Mouse (Mus musculus): Measurements from ENCODE around the gene Zfp446. TPM values are rescaled to one million over a fixed set of nuclear protein-coding genes. Genes with fewer than 3 reads are reported as not detected.
"Not testable (repeated sequence)": the region's sequence is repeated elsewhere in the genome, so short reads cannot be mapped to it uniquely, and the experiment has no call there.

The Zfp446 gene
- 15.1 and 15.7 TPM in 2 replicates for polyA plus RNA-seq (2016; fragmentation: Nextera tagmentation; extraction: Ambion mirVana)

GRCm38 (mm10) chr7:12977682-12978389 lies at the start of gene Zfp446:
TSS of gene Zfp446 (plus strand) at chr7:12977848.
- DNase-seq (ENCODE audit: low spot score), result peak; percentile 99
- Histone ChIP-seq H3K4me1 (peaks cover 20% of the 10 kb centered on the region), H3K36me3 (replicated peaks) (peaks cover 28% of the 10 kb centered on the region), H3K27ac (replicated peaks) (peak within 1 kb of the TSS; percentile 90), H3K27me3 (replicated peaks; ENCODE audit: low read depth, poor library complexity, severe bottlenecking) (no peaks in the 10 kb centered on the region), H3K4me3 (peak within 1 kb of the TSS; percentile 63), H3K9me3 (no peaks in the 10 kb centered on the region)
- WGBS, result under 1% methylated on average over 49 of the region's 49 CpGs

- DNase-seq (ENCODE audit: low spot score), result no peak
- peaks cover 14% of the 10 kb centered on the region for H3K36me3 ChIP-seq (replicated peaks)
- no peak overlapping the region for H3K27ac ChIP-seq (replicated peaks)
- WGBS, result 67% methylated on average over 4 of the region's 4 CpGs
- no peaks in the 10 kb centered on the region for H3K9me3 ChIP-seq
- H3K4me3 ChIP-seq, result no peak overlapping the region
- peaks cover 15% of the 10 kb centered on the region for H3K27me3 ChIP-seq (replicated peaks; ENCODE audit: low read depth, poor library complexity, severe bottlenecking)
- H3K4me1 ChIP-seq, result no peaks in the 10 kb centered on the region
Measured at GRCm38 (mm10) chr7:12933615-12934140, 44.0 kb upstream of the Zfp446 start.

DNA sequence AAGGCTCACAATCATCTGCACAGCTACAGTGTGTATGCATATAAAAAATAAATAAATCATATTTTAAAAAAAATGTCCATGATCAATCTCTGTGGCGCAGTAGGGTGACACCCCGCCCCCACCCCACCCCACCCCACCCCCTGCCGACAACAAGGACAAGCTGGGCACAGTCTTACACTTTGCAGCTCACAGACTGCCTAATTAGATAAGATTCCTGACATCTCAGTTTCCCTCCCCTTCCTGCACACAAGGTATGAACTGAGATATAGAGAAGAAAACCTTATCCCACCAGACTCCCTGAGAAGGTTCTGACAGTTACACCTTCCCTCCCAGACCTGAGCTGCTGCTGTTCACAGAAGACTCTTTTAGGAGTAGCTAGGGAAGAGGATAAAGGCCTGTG lies 42.8 kb upstream of the Zfp446 start:
- peaks cover 5% of the 10 kb centered on the region; the same call in 1 of the 2 replicates for H3K36me3 ChIP-seq (replicated peaks)
- 82% methylated on average over 3 of the region's 3 CpGs for WGBS
- H3K9me3 ChIP-seq, result no peaks in the 10 kb centered on the region

GRCm38 (mm10) chr7:12937254-12937803 lies 40.3 kb upstream of the Zfp446 start:
- H3K9me3 ChIP-seq; H3K27ac ChIP-seq (replicated peaks); DNase-seq (ENCODE audit: low spot score); H3K4me1 ChIP-seq; H3K27me3 ChIP-seq (replicated peaks; ENCODE audit: low read depth, poor library complexity, severe bottlenecking); H3K4me3 ChIP-seq; H3K36me3 ChIP-seq (replicated peaks): not testable (repeated sequence)
- WGBS, result 89% methylated on average over 4 of the region's 4 CpGs

More for the DNA sequence above, 42.8 kb upstream of the Zfp446 start:
- Histone ChIP-seq H3K27ac (replicated peaks) (no peak overlapping the region), H3K4me1 (no peaks in the 10 kb centered on the region), H3K4me3 (no peak overlapping the region), H3K27me3 (replicated peaks; ENCODE audit: low read depth, poor library complexity, severe bottlenecking) (peaks cover 4% of the 10 kb centered on the region; the same call in 1 of the 2 replicates)
- no peak for DNase-seq (ENCODE audit: low spot score)

- DNase-seq (ENCODE audit: low spot score), result no peak
- no peaks in the 10 kb centered on the region for H3K9me3 ChIP-seq
- no peaks in the 10 kb centered on the region for H3K27me3 ChIP-seq (replicated peaks; ENCODE audit: low read depth, poor library complexity, severe bottlenecking)
- 84% methylated on average over 4 of the region's 4 CpGs for WGBS
- no peaks in the 10 kb centered on the region for H3K36me3 ChIP-seq (replicated peaks)
- H3K27ac ChIP-seq (replicated peaks), result no peak overlapping the region
- no peaks in the 10 kb centered on the region for H3K4me1 ChIP-seq
- H3K4me3 ChIP-seq, result no peak overlapping the region
Measured at GRCm38 (mm10) chr7:12940599-12940998, 37.0 kb upstream of the Zfp446 start.

GRCm38 (mm10) chr7:12943488-12943887 lies 34.2 kb upstream of the Zfp446 start:
- DNase-seq (ENCODE audit: low spot score), result no peak
- peaks cover 3% of the 10 kb centered on the region; the same call in 1 of the 2 replicates for H3K9me3 ChIP-seq
- H3K27ac ChIP-seq (replicated peaks), result no peak overlapping the region
- no peaks in the 10 kb centered on the region for H3K27me3 ChIP-seq (replicated peaks; ENCODE audit: low read depth, poor library complexity, severe bottlenecking)
- no peak overlapping the region for H3K4me3 ChIP-seq
- H3K4me1 ChIP-seq, result no peaks in the 10 kb centered on the region
- H3K36me3 ChIP-seq (replicated peaks), result no peaks in the 10 kb centered on the region

DNA sequence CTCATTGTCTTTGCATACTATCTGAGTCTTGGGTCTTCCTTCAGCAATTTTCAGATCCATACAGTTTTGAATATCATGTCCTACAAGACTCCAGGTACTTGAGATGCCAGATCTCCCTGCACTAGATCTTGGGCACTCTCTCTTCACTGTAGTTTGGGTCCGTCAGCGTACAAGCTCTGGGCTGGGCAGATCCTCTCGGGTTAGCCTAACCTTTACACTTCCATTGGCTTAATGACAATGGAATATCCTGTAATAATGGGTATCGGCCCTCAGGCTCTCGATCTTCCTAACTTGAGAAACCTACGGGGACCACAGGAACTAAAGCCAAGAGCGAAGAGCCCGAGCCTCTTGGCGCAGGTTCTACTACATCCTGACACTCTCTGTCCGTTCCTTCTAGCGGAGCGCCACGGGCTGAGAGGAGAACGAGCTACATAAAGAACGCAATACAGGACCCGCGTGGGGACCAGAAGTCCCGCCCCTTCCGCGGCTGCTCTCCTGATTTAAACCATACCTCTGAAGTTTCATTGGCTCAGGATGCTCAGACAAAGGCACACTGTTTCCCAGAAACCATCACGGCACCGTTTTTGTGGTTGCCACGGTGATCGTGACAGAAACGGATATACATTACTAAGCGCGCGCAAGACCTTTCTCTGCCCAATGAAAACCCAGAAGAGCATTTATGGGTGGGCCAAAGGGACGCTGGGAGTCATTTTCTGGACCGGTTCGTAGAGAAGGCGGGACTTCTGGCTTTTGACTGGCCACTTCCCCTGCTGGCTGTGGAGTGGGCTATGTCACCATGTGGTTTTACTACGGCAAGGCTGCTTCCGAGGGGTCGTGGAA lies 28.4 kb upstream of the Zfp446 start:
- peak; percentile 94 for DNase-seq (ENCODE audit: low spot score)
- Histone ChIP-seq H3K36me3 (replicated peaks) (no peaks in the 10 kb centered on the region), H3K9me3 (peaks cover 6% of the 10 kb centered on the region; the same call in 1 of the 2 replicates), H3K4me3 (peak overlapping the region; percentile 62), H3K4me1 (peaks cover 11% of the 10 kb centered on the region), H3K27me3 (replicated peaks; ENCODE audit: low read depth, poor library complexity, severe bottlenecking) (no peaks in the 10 kb centered on the region), H3K27ac (replicated peaks) (peak overlapping the region; percentile 94)
- 10% methylated on average over 35 of the region's 35 CpGs for WGBS

- H3K4me3 ChIP-seq, result peak overlapping the region; percentile 62
- no peaks in the 10 kb centered on the region for H3K27me3 ChIP-seq (replicated peaks; ENCODE audit: low read depth, poor library complexity, severe bottlenecking)
- H3K9me3 ChIP-seq, result peaks cover 6% of the 10 kb centered on the region; the same call in 1 of the 2 replicates
- DNase-seq (ENCODE audit: low spot score), result no peak
- peak overlapping the region; percentile 94 for H3K27ac ChIP-seq (replicated peaks)
- 7% methylated on average over 16 of the region's 16 CpGs for WGBS
- H3K4me1 ChIP-seq, result peaks cover 11% of the 10 kb centered on the region
- no peaks in the 10 kb centered on the region for H3K36me3 ChIP-seq (replicated peaks)
Measured at GRCm38 (mm10) chr7:12949872-12950229, 27.8 kb upstream of the Zfp446 start.

DNA sequence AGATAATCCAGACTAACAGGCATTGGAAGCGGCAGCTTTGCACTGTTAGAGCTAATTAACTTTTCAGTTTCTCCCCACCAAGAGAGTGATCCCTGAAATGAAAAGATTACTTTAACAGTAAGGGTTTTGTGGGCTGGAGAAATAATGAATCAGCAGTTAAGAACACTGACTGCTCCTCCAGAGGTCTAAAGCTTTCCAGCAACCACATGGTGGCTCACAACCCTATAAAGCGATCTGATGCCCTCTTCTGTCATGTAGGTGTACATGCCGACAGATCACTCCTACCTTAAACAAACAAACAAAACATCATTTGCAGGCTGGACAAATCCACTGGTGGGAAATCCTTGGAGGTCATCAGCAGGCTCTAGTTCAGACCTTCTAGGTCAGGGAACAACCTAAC lies 22.8 kb upstream of the Zfp446 start:
- WGBS, result 68% methylated on average over 3 of the region's 3 CpGs
- H3K27me3 ChIP-seq (replicated peaks; ENCODE audit: low read depth, poor library complexity, severe bottlenecking), result no peaks in the 10 kb centered on the region
- H3K4me1 ChIP-seq, result peaks cover 9% of the 10 kb centered on the region
- DNase-seq (ENCODE audit: low spot score), result no peak
- H3K9me3 ChIP-seq, result no peaks in the 10 kb centered on the region
- H3K4me3 ChIP-seq, result no peak overlapping the region
- no peaks in the 10 kb centered on the region for H3K36me3 ChIP-seq (replicated peaks)
- H3K27ac ChIP-seq (replicated peaks), result no peak overlapping the region

- no peaks in the 10 kb centered on the region for H3K9me3 ChIP-seq
- no peak overlapping the region for H3K4me3 ChIP-seq
- peaks cover 5% of the 10 kb centered on the region for H3K4me1 ChIP-seq
- no peak overlapping the region for H3K27ac ChIP-seq (replicated peaks)
- H3K27me3 ChIP-seq (replicated peaks; ENCODE audit: low read depth, poor library complexity, severe bottlenecking), result no peaks in the 10 kb centered on the region
- WGBS, result 78% methylated on average over 5 of the region's 5 CpGs
- no peaks in the 10 kb centered on the region for H3K36me3 ChIP-seq (replicated peaks)
- no peak for DNase-seq (ENCODE audit: low spot score)
Measured at GRCm38 (mm10) chr7:12957511-12957910, 20.1 kb upstream of the Zfp446 start.

- H3K4me3 ChIP-seq, result no peak overlapping the region
- H3K27ac ChIP-seq (replicated peaks), result no peak overlapping the region
- H3K4me1 ChIP-seq, result peaks cover 5% of the 10 kb centered on the region
- H3K9me3 ChIP-seq, result no peaks in the 10 kb centered on the region
- no peaks in the 10 kb centered on the region for H3K27me3 ChIP-seq (replicated peaks; ENCODE audit: low read depth, poor library complexity, severe bottlenecking)
- H3K36me3 ChIP-seq (replicated peaks), result no peaks in the 10 kb centered on the region
- WGBS, result 85% methylated on average over 4 of the region's 4 CpGs
- no peak for DNase-seq (ENCODE audit: low spot score)
Measured at GRCm38 (mm10) chr7:12958948-12959347, 18.7 kb upstream of the Zfp446 start.

GRCm38 (mm10) chr7:12959718-12960117 lies 17.9 kb upstream of the Zfp446 start:
- no peaks in the 10 kb centered on the region for H3K9me3 ChIP-seq
- peaks cover 6% of the 10 kb centered on the region for H3K4me1 ChIP-seq
- H3K36me3 ChIP-seq (replicated peaks), result no peaks in the 10 kb centered on the region
- H3K4me3 ChIP-seq, result no peak overlapping the region
- H3K27me3 ChIP-seq (replicated peaks; ENCODE audit: low read depth, poor library complexity, severe bottlenecking), result no peaks in the 10 kb centered on the region
- 18% methylated on average over 4 of the region's 4 CpGs for WGBS
- no peak overlapping the region for H3K27ac ChIP-seq (replicated peaks)
- no peak for DNase-seq (ENCODE audit: low spot score)

Measured in embryonic facial prominence, embryonic 10.5 days (tissue).